Mouse (Mus musculus) kidney, postnatal 0 days (tissue): ENCODE results near the gene Galnt9. TPM values are rescaled to one million over a fixed set of nuclear protein-coding genes. Genes with fewer than 3 reads are reported as not detected.

Experiments
- ATAC-seq: fragments of 200-750 bp; cut with Nextera tagmentation; replicated peaks from 2 replicates; pipeline ENCODE4 v1.8.0; 2017; ENCODE audit warnings: low read depth, moderate number of reproducible peaks, moderate TSS enrichment, moderate library complexity; ENCODE audit not compliant: low FRiP score
- DNase-seq: peaks from one replicate; pipeline ENCODE4 v3.0.0-alpha.2; 2016; ENCODE audit warnings: low spot score
- H3K27ac ChIP-seq: fragments of 300-500 bp; sonication (generic); 2 replicates; pipeline ENCODE4 v1.5.1; 2014; ENCODE audit warnings: mild to moderate bottlenecking
- H3K27me3 ChIP-seq: fragments of 300-500 bp; sonication (generic); 2 replicates; pipeline ENCODE4 v1.6.1; 2014; ENCODE audit warnings: low read length, mixed read lengths; ENCODE audit not compliant: insufficient read depth
- H3K36me3 ChIP-seq: fragments of 300-500 bp; sonication (generic); 2 replicates; pipeline ENCODE4 v1.6.1; 2014; ENCODE audit warnings: low read length, mixed read lengths; ENCODE audit not compliant: insufficient read depth
- H3K4me1 ChIP-seq: fragments of 300-500 bp; sonication (generic); replicated peaks from 2 replicates; pipeline ENCODE4 v1.6.1; 2014; ENCODE audit warnings: antibody characterized with exemption, low read length, mixed read lengths; ENCODE audit not compliant: insufficient read depth
- H3K4me2 ChIP-seq: fragments of 300-500 bp; sonication (generic); 2 replicates; pipeline ENCODE4 v1.6.1; 2014; ENCODE audit warnings: mild to moderate bottlenecking, low read length, moderate library complexity, mixed read lengths
- H3K4me3 ChIP-seq: fragments of 300-500 bp; sonication (generic); replicated peaks from 2 replicates; pipeline ENCODE4 v1.5.1; 2014; ENCODE audit warnings: low read depth, low read length
- H3K9ac ChIP-seq: fragments of 300-500 bp; sonication (generic); 2 replicates; pipeline ENCODE4 v1.6.1; 2014; ENCODE audit warnings: low read depth, low read length
- H3K9me3 ChIP-seq: fragments of 300-500 bp; sonication (generic); replicated peaks from 2 replicates; pipeline ENCODE4 v1.6.1; 2016; ENCODE audit warnings: low read length, inconsistent platforms, mixed read lengths
- CTCF ChIP-seq: IDR thresholded peaks from 2 replicates; pipeline ENCODE4 v1.5.1; 2016; ENCODE audit warnings: antibody characterized with exemption, low read depth, mild to moderate bottlenecking, moderate library complexity
- WGBS: fragments of 180-500 bp; shearing (Covaris S2); extraction: QIAGEN DNeasy Blood & Tissue Kit; methylation state at CpG from one replicate; pipeline ENCODE4 v1.1.7; 2014; 5-methylcytosine and 5-hydroxymethylcytosine counted together
- polyA plus RNA-seq: library from polyadenylated mRNA; unstranded; fragments of >200 nt; fragmentation: Nextera tagmentation; extraction: Ambion mirVana; gene quantifications from 2 replicates; pipeline ENCODE4 v1.2.1, GENCODE M21; 2015

The Galnt9 gene
- polyA plus RNA-seq, 1 experiment from 2014 or later, result 0.95 TPM

GRCm38 (mm10) chr5:110628156-110628555 is 84.0 kb downstream of the Galnt9 start:
- H3K9me3 ChIP-seq, result no peaks in the 10 kb centered on the region
- no peak overlapping the region for H3K9ac ChIP-seq
- peak overlapping the region; percentile 32 for H3K4me2 ChIP-seq
- no peak for TF ChIP-seq CTCF
- 15% methylated on average over 19 of the region's 19 CpGs for WGBS
- H3K27me3 ChIP-seq, result no peaks in the 10 kb centered on the region
- H3K36me3 ChIP-seq, result no peaks in the 10 kb centered on the region
- ATAC-seq, result no peak
- DNase-seq, result no peak
- H3K4me3 ChIP-seq, result no peak overlapping the region
- no peak overlapping the region for H3K27ac ChIP-seq
- H3K4me1 ChIP-seq, result no peaks in the 10 kb centered on the region

GRCm38 (mm10) chr5:110629525-110630120 is 85.5 kb downstream of the Galnt9 start:
- ATAC-seq, result no peak

GRCm38 (mm10) chr5:110635951-110636707 is 92.0 kb downstream of the Galnt9 start:
- Histone ChIP-seq H3K4me3 (no peak overlapping the region), H3K27me3 (no peaks in the 10 kb centered on the region), H3K9ac (no peak overlapping the region), H3K4me2 (no peak overlapping the region), H3K9me3 (no peaks in the 10 kb centered on the region), H3K27ac (no peak overlapping the region), H3K36me3 (no peaks in the 10 kb centered on the region), H3K4me1 (no peaks in the 10 kb centered on the region)
- TF ChIP-seq CTCF, result peak; percentile 83
- WGBS, result 41% methylated on average over 6 of the region's 6 CpGs
- DNase-seq, result peak; percentile 82
- ATAC-seq, result no peak

More at GRCm38 (mm10) chr5:110629525-110630120, 85.5 kb downstream of the Galnt9 start:
- no peak overlapping the region for H3K9ac ChIP-seq
- no peak overlapping the region for H3K4me2 ChIP-seq
- no peak for TF ChIP-seq CTCF
- H3K9me3 ChIP-seq, result no peaks in the 10 kb centered on the region
- no peaks in the 10 kb centered on the region for H3K4me1 ChIP-seq
- 77% methylated on average over 2 of the region's 2 CpGs for WGBS
- no peak overlapping the region for H3K4me3 ChIP-seq
- no peaks in the 10 kb centered on the region for H3K36me3 ChIP-seq
- H3K27me3 ChIP-seq, result no peaks in the 10 kb centered on the region
- H3K27ac ChIP-seq, result no peak overlapping the region
- DNase-seq, result no peak

- TF ChIP-seq CTCF, result no peak
- Histone ChIP-seq H3K4me1 (no peaks in the 10 kb centered on the region), H3K36me3 (no peaks in the 10 kb centered on the region), H3K27me3 (no peaks in the 10 kb centered on the region), H3K4me3 (no peak overlapping the region), H3K27ac (no peak overlapping the region), H3K9ac (no peak overlapping the region), H3K9me3 (no peaks in the 10 kb centered on the region), H3K4me2 (no peak overlapping the region)
- WGBS, result 72% methylated on average over 7 of the region's 7 CpGs
- no peak for ATAC-seq
- DNase-seq, result no peak
Observed at GRCm38 (mm10) chr5:110638306-110639074, 94.3 kb downstream of the Galnt9 start.

GRCm38 (mm10) chr5:110639459-110639858 is 95.3 kb downstream of the Galnt9 start:
- Histone ChIP-seq H3K4me1 (no peaks in the 10 kb centered on the region), H3K36me3 (no peaks in the 10 kb centered on the region), H3K4me3 (no peak overlapping the region), H3K4me2 (peak overlapping the region; percentile 45), H3K27ac (no peak overlapping the region), H3K9me3 (no peaks in the 10 kb centered on the region), H3K9ac (no peak overlapping the region), H3K27me3 (no peaks in the 10 kb centered on the region)
- peak; percentile 86 for TF ChIP-seq CTCF
- WGBS, result 20% methylated on average over 12 of the region's 12 CpGs
- ATAC-seq (no peak), DNase-seq (peak; percentile 87)

GRCm38 (mm10) chr5:110646377-110646776 is 102.2 kb downstream of the Galnt9 start:
- no peaks in the 10 kb centered on the region for H3K4me1 ChIP-seq
- peaks cover 41% of the 10 kb centered on the region for H3K36me3 ChIP-seq
- no peak for ATAC-seq
- TF ChIP-seq CTCF, result no peak
- H3K9ac ChIP-seq, result no peak overlapping the region
- no peaks in the 10 kb centered on the region for H3K27me3 ChIP-seq
- no peak overlapping the region for H3K4me3 ChIP-seq
- no peaks in the 10 kb centered on the region for H3K9me3 ChIP-seq
- no peak for DNase-seq
- no peak overlapping the region for H3K27ac ChIP-seq
- no peak overlapping the region for H3K4me2 ChIP-seq
